Mouse (Mus musculus) bone marrow macrophage, adult 2 months (primary cell): ENCODE measurements around the gene Prrt1. TPM values are rescaled to one million over a fixed set of nuclear protein-coding genes. Genes with fewer than 3 reads are reported as not detected.

ENCODE experiments used
- H3K27ac ChIP-seq: 2 replicates; pipeline ENCODE4 v1.5.1; 2012; ENCODE audit warnings: low read depth, low read length; ENCODE audit not compliant: insufficient read depth
- H3K4me1 ChIP-seq: 2 replicates; pipeline ENCODE4 v1.6.1; 2012; ENCODE audit warnings: low read length; ENCODE audit not compliant: control insufficient read depth, insufficient read depth
- H3K4me3 ChIP-seq: 2 replicates; pipeline ENCODE4 v1.5.1; 2012; ENCODE audit warnings: mild to moderate bottlenecking, low read length, moderate library complexity; ENCODE audit not compliant: insufficient read depth
- CTCF ChIP-seq: IDR thresholded peaks from 2 replicates; pipeline ENCODE4 v1.5.1; 2012; ENCODE audit warnings: low read depth, mild to moderate bottlenecking, low read length, moderate library complexity
- POLR2A ChIP-seq: IDR thresholded peaks from 2 replicates; pipeline ENCODE4 v1.6.1; 2012; ENCODE audit warnings: mild to moderate bottlenecking, low read depth, low read length, borderline replicate concordance
- polyA plus RNA-seq: library from polyadenylated mRNA; stranded (reverse); fragments of >200 nt; gene quantifications from 2 replicates; pipeline ENCODE4 v1.2.4, GENCODE M21; 2012; ENCODE audit not compliant: missing spikeins, insufficient read depth, insufficient read length

Gene Prrt1
- polyA plus RNA-seq, 1 experiment, result 1.3 TPM

DNA sequence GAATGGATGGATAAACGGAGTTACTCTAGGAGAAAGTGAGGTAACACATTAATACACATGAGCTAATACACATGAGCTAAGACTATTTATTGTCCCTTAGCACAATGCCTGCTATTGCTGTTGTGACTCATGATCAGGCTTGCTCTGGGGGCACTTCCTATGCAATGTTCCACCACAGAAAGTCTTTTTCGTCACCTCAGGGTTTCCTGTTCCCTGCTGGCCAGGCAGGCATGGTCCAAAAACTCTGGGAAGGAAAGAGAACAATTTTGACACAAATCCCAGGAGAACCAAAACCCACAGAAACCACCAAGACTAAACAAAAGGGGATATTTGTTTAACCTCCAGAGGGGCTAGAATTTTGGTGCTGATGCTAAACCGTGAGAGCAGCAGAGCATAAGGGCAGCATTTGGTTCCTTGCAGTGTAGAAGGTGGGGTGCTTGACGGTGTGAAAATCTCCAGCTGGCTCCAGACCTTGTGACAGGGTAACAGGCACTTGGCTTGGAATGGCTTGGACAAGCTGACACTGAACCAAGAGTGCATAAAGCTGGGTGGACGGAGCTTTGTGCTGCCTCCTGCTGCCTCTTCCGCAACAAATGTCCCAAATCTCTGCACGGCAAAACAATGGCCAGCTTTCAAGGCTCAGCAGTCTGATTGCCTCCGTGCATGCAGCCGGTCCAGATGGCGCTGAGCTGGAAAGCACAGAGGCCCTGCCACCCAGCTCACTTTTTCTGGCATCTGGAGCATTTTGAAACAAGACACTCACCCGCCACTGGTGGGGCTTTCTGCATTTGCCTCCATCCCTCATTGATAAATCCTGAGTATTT is 11.7 kb downstream of the Prrt1 start:
- H3K4me1 ChIP-seq, result peaks cover 74% of the 10 kb centered on the region
- no peak overlapping the region for H3K4me3 ChIP-seq
- TF ChIP-seq CTCF (no peak), POLR2A (no peak)
- H3K27ac ChIP-seq, result peak overlapping the region; percentile 92

DNA sequence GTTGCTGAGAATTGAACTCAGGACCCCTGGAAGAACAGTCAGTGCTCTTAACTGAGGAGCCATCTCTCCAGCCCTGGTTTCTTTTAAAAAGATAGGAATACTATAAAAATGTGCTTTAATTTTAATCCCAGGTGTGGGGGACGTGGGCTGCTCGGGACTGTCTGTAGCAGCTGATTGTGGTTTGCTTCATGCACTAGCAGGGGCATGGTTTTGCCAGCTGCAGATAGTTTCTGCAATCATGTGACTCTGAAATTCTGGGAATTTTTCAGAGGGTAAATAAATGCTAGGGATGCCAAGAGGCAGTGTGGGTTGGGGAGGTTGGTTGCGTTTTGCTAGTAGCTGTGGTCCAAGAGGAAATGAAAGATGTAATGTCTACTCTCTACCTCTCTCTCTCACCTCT is 12.6 kb downstream of the Prrt1 start:
- Histone ChIP-seq H3K4me1 (peaks cover 75% of the 10 kb centered on the region), H3K27ac (peak overlapping the region; percentile 48), H3K4me3 (no peak overlapping the region)
- no peak for TF ChIP-seq CTCF
- TF ChIP-seq POLR2A, result no peak

DNA sequence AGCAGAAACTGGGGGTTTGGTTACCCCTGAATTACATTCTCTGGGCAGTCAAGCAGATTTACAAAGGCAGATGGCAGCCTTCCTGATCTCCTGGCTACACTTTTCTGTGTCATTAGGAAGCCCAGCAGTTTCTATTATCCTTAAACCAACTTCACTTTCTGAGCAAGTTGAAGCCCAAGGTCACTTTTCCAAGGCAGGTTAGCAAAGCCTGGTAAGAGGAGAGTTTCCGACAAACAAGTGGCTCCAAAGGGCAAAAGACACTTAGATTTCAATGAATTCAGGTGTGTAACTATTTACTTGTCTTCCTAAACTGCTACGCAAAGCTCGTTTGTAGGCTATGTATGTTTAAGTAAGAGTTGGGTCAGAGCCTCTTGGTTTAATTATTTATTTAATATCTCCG is 14.0 kb downstream of the Prrt1 start:
- Histone ChIP-seq H3K27ac (0 out of 2 replicates have a peak overlapping the region, but pooled peaks have one; percentile 15), H3K4me1 (peaks cover 67% of the 10 kb centered on the region), H3K4me3 (no peak overlapping the region)
- TF ChIP-seq POLR2A, result no peak
- no peak for TF ChIP-seq CTCF

DNA sequence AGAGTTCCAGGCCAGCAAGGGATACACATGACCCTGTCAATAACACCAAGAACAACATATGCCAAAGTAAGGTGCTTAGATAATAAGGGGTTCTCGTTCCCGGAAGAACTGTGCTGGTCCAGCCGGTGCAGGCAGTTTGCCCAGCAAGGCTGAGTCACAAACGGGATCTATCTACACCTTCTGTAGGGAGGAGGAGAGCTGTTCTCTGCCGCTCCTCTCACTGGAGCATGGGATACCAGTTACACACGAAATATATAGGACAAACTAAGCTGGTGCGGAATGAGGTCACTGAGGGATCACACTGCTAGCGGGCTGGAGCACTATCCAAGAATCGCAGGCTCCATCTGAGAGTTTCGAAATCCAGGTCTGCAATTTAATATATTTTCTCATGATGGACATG is 14.6 kb downstream of the Prrt1 start:
- H3K4me1 ChIP-seq, result peaks cover 67% of the 10 kb centered on the region
- TF ChIP-seq POLR2A (no peak), CTCF (no peak)
- H3K27ac ChIP-seq, result peak overlapping the region; percentile 17
- H3K4me3 ChIP-seq, result no peak overlapping the region

DNA sequence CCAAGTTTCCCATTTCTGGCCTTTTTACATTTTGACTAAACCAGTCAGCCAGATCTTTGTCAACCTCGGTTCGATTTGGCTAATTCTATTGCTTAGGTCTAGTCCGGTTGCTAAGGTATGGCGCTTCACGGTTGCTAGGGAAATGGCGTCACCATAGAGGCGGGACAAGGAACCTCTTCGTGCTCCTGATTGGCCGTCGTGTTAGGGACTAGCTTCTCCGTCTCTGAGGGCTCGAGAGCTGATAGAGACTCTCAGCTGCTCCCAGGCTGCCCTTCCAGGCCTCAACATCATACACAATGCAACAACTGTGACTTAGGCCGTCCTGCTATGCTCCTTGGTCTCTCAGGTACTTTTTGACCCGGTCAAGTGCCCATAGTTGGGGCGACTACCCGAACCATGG is 15.3 kb downstream of the Prrt1 start, which contains the start of gene Fkbpl:
Gene Fkbpl (plus strand): TSS at position 157 of the 400 bp plus-strand sequence.
- Histone ChIP-seq H3K4me3 (peak within 1 kb of the TSS; percentile 74), H3K27ac (peak within 1 kb of the TSS; percentile 72), H3K4me1 (peaks cover 68% of the 10 kb centered on the region)
- no peak for TF ChIP-seq CTCF
- TF ChIP-seq POLR2A, result no peak

DNA sequence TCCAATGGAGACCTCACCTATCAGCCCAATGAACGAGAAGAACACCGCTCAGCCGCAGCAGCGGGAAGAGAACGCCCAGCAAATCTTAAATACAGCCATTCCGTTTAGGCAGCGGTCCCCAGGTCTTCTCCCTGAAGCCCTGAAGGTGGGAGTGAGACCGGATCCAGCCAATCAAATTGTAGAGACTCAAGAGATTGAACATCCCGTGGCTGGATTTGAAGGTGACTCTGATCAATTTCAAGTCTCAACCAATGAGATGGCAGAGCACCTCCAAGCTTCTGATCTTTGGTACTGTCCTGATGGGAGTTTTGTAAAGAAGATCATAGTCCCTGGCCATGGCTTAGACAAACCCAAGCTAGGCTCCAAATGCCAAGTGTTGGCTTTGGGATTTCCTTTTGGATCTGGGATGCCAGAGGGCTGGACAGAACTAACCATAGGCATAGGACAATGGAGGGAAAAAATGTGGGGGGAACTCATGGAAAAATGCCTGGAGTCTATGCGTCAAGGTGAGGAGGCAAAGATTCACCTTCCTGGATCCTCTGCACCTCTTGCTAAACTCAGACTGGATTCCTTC is 16.0 kb downstream of the Prrt1 start:
- peak overlapping the region; percentile 74 for H3K4me3 ChIP-seq
- H3K27ac ChIP-seq, result no peak overlapping the region
- H3K4me1 ChIP-seq, result peaks cover 65% of the 10 kb centered on the region
- TF ChIP-seq POLR2A, result no peak
- TF ChIP-seq CTCF, result no peak

DNA sequence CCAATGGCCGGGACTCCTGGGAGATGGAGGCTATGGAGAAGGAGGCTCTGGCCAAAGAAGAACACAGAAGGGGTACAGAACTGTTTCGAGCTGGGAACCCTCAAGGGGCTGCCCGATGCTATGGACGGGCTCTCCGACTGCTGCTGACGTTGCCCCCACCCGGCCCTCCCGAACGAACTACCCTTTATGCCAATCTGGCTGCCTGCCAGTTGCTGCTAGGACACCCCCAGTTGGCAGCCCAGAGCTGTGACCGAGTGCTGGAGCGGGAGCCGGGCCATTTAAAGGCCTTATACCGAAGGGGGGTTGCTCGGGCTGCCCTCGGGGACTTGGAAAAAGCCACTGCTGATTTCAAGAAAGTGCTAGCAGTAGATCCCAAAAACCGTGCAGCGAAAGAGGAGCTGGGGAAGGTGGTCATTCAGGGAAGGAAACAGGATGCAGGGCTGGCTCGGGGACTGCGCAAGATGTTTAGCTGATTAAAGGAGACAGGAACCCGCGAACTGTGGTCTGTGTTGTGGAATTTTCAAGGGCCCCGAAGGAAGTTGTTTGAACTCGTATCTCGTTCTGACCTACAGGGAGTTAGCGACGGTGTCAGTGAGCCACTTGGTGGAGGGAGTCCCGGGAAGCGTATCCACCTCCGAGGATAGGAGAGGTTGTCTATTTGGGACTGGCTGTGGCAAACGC is 16.6 kb downstream of the Prrt1 start:
- H3K27ac ChIP-seq, result no peak overlapping the region
- peaks cover 62% of the 10 kb centered on the region for H3K4me1 ChIP-seq
- peak overlapping the region; percentile 30 for H3K4me3 ChIP-seq
- no peak for TF ChIP-seq POLR2A
- no peak for TF ChIP-seq CTCF

DNA sequence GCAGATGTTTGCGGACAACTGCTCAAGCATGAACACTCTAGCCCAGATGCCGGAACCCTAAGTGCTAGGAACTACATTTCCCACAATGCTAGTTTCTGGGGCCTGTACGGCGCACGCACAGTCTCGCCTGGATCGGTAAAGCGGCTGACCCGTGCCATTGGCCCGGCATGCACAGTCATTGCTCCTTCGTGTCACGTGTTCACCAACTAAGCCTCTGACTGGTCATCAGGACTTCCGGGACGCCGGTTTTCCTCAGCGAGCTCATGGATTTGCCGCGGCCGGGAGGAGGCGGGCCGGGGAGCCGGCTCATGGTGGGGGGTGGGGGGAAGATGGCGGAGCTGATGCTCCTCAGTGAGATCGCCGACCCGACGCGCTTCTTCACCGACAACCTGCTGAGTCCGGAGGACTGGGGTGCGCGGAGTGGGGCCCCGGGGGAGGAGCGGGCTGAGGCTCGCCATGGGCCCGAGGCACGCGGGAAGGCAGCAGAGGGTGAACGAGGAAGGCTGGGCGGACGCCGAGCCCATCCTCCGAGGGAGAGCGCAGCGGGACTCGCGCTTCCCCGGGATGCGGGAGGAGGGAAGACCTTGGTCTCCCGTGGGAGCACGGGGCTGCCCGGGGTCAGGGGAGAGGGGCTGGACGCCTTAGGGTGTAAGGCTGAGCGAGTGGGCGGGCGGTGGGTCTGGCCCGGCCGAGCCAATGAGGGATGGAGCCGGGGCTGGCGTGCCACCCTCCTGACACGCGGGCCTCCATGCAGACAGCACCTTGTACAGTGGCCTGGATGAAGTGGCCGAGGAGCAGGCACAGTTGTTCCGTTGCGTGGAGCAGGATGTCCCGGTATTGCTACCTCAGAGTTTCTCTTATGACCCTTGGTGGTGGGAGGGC is 17.8 kb downstream of the Prrt1 start, which contains the start of gene Atf6b:
Gene Atf6b (plus strand): TSS at position 241 of the 882 bp plus-strand sequence.
- Histone ChIP-seq H3K27ac (peak within 1 kb of the TSS; percentile 40), H3K4me3 (peak within 1 kb of the TSS; percentile 92), H3K4me1 (peaks cover 52% of the 10 kb centered on the region)
- peak; percentile 79; the same call in 1 of the 2 replicates for TF ChIP-seq POLR2A
- TF ChIP-seq CTCF, result no peak

DNA sequence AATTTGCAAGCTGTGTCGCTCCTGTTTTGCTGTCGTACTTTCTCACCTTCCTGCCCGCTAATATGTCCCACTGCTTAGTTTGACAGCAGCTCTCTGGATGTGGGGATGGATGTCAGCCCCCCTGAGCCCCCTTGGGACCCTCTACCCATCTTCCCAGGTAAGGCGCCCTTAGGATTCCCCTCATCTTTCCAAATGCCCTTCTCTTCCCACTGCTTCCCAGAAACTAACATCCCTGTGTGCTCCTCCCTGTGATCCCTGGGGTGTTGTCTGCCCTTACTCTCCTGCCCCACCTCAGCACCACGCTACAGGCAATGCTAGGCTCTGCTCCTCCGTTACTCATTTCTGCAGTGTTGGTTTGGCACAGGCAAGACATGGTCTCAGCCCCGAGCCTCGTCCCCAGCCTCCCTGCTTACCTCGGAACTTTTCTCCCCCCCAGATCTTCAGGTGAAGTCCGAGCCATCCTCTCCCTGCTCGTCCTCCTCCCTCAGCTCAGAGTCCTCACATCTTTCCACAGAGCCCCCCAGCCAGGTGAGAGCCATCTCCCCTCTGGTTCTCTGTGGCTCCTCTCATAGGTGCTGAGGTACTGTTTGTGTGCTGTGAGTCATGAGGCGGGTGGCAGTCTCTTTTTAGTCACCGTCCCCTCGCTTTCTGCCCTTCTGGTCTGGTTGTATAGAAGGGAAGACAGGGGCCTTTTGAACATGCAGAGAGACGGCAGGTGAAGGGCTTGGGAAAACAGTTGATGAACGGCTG is 19.0 kb downstream of the Prrt1 start:
- Histone ChIP-seq H3K27ac (no peak overlapping the region), H3K4me1 (peaks cover 40% of the 10 kb centered on the region), H3K4me3 (peak overlapping the region; percentile 92)
- TF ChIP-seq POLR2A (no peak), CTCF (no peak)
